Mouse (Mus musculus) G1E (cell line): ENCODE measurements at regions not wholly inside any gene's neighbourhood (a gene's known extent, or its start where the extent isn't known, plus 50 kb on each side); places are given as distances from the start of the nearest gene placed in this dataset.

Source experiments
- ATAC-seq: 2 replicates; pipeline ENCODE4 v1.8.0; 2016; ENCODE audit warnings: mild to moderate bottlenecking; ENCODE audit not compliant: insufficient number of reproducible peaks, poor library complexity, low FRiP score, severe bottlenecking; ENCODE audit errors: extremely low read depth
- DNase-seq: peaks from one replicate; pipeline ENCODE4 v3.0.0; 2012; ENCODE audit warnings: low spot score
- H3K27me3 ChIP-seq: 2 replicates; pipeline ENCODE4 v1.6.1; 2012; ENCODE audit warnings: mild to moderate bottlenecking, low read length, inconsistent platforms; ENCODE audit not compliant: insufficient read depth
- H3K36me3 ChIP-seq: replicated peaks from 2 replicates; pipeline ENCODE3; 2012; ENCODE audit warnings: mild to moderate bottlenecking, inconsistent platforms
- H3K4me1 ChIP-seq: 2 replicates; pipeline ENCODE4 v1.6.1; 2012; ENCODE audit warnings: low read depth, low read length, inconsistent platforms, mixed read lengths; ENCODE audit not compliant: insufficient read depth
- H3K4me3 ChIP-seq: 2 replicates; pipeline ENCODE4 v1.5.1; 2012; ENCODE audit warnings: low read depth, mild to moderate bottlenecking, inconsistent platforms, low read length, moderate library complexity, mixed read lengths
- H3K9me3 ChIP-seq: replicated peaks from 2 replicates; pipeline ENCODE4 v1.6.1; 2012; ENCODE audit warnings: inconsistent platforms
- CTCF ChIP-seq: IDR thresholded peaks from 2 replicates; pipeline ENCODE4 v1.5.1; 2012; ENCODE audit warnings: low read depth, low read length, inconsistent platforms, mixed read lengths
- GATA1 ChIP-seq: IDR thresholded peaks from 2 replicates; pipeline ENCODE4 v1.6.1; 2012; ENCODE audit warnings: borderline replicate concordance, low read length, inconsistent platforms, mixed read lengths
- GATA2 ChIP-seq: IDR thresholded peaks from 2 replicates; pipeline ENCODE4 v1.6.1; 2012; ENCODE audit warnings: low read depth, low read length, inconsistent platforms, borderline replicate concordance
- POLR2AphosphoS5 ChIP-seq: IDR thresholded peaks from 2 replicates; pipeline ENCODE4 v1.6.1; 2012; ENCODE audit warnings: low read depth, low read length, inconsistent platforms; ENCODE audit not compliant: insufficient replicate concordance
- TAL1 ChIP-seq: conservative IDR thresholded peaks from 2 replicates; pipeline ENCODE4 v1.6.1; 2012; ENCODE audit warnings: low read depth, low read length, inconsistent platforms, mixed read lengths

DNA sequence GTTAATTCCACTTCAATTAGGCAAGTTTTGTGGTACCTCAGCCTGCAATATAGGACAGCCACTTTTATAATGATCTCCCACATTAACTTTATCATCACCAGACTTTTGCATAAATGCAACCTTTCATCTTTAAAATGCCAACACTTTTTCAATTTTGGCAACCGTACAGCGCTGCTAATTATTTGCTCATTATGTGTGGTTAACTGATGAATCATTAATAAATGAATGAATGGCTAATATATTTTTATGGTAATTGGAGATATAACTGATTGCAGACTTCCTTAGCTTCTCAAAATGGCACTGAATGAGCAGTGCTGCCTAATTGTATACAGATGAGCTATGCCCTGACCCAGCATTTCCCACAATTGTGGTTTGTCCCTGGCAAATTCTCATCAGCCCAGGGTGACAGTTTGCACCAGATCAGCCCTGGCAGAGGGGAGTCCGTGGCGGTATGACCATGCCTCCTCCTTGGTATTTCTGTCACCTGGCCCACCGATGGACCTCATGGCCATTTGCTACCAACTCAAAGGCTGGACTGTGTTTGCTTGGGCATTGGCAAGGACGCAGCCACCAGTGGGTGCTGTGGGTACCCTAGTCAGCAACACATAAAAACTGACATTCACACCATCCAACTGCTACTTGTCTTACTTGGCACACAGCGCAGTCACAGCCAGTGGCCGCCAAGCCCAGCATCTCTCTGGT, 173.7 kb upstream of the Lmo4 start:
- H3K4me3 ChIP-seq = no peak overlapping the region
- DNase-seq (no peak), ATAC-seq (no peak)
- H3K27me3 ChIP-seq = peaks cover 10% of the 10 kb centered on the region
- no peaks in the 10 kb centered on the region for H3K36me3 ChIP-seq
- no peaks in the 10 kb centered on the region for H3K9me3 ChIP-seq
- no peak for TF ChIP-seq GATA2
- TF ChIP-seq GATA1 = no peak
- no peak for TF ChIP-seq CTCF
- no peak for TF ChIP-seq POLR2AphosphoS5
- no peak for TF ChIP-seq TAL1
- peaks cover 3% of the 10 kb centered on the region for H3K4me1 ChIP-seq

DNA sequence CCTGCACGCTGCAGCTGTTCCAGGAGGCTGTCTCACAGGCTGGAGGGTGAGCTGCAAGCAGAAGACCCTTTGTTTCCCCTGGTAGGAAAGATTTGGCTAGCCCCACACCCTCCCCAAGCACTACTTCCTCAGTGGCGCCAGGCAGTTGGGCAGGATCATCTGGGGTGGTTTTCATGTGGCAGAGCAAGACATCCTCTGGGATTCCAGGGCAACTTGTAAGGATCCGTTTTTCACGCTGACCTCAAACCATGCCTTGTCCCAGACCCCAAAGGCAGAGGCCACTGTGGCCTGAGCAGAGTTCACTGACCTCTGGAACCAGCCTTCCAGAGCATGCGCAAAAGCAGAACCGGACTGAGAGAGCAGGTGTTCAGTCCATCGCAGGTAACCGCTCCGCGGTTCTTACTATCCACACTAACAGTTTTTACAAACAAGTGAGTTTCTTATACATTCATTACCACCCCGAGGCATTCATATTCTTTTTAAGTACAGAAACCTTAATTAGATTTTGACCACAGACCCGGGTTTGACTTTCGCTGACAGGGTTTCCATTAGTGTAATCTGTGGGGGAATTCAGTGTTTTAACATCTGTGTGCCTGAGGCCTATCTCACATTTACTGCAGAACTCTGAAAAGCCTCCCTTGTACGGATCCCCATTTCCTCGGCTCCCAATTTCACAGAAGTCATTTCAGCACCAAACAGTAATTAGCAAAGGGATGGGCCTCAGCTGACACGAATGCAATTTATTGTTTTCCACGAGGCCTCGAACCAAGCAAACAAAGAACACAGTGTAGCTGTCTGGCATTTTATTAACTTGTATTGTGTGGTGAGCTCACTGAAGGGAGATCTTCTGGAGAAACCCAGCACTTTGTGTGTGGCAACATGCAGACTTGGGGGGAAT, 172.9 kb upstream of the Lmo4 start:
- ATAC-seq (no peak), DNase-seq (no peak)
- Histone ChIP-seq H3K36me3 (no peaks in the 10 kb centered on the region), H3K9me3 (no peaks in the 10 kb centered on the region), H3K4me1 (no peaks in the 10 kb centered on the region; the same call in 1 of the 2 replicates), H3K4me3 (no peak overlapping the region), H3K27me3 (peaks cover 12% of the 10 kb centered on the region)
- TF ChIP-seq TAL1 (no peak), CTCF (no peak), GATA1 (no peak), POLR2AphosphoS5 (no peak), GATA2 (no peak)

DNA sequence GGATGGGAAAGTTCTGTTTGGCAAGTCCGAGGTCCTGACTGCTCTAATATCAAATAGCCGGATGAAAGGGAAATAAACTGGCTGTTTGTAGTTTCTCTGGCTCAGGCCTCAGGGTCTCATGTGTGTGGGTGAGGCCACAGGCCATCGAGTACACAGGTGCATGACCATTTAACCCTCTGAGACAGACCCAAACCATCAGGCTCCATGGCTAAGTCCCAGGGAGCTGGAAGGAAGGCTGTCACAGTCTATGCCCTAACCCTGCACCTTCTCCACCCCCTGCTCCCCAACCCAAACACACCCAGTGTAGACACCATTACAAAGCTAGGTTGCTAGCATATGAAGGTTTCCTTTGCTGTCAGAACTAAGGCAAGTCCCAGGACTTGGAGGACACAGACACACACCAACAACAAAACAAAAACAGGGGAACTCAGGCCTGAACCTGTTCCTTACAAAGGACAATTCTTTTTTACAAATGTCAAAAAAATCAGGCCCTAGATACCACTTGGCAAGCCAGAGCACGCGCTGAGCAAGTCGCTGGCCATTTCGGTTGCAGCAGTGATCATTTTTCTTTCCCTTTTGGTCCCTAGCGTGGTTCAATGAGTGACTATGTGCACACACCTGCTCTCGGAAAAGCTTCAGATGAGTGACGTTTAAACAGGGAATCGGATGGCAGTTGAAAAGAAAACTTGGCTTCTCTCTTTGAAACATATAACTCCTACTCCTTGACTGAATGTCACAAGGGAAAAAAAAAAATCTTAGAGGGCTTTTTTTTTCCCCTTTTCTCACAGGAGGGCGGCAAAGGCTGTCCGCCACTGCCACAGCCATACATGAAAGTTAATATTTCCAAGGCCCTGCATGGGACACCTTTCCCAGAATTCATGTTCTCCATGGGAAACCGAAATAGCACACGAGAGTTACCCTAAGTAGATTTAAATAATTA, 171.7 kb upstream of the Lmo4 start:
- DNase-seq (no peak), ATAC-seq (no peak)
- Histone ChIP-seq H3K36me3 (no peaks in the 10 kb centered on the region), H3K27me3 (peaks cover 12% of the 10 kb centered on the region), H3K4me1 (no peaks in the 10 kb centered on the region; the same call in 1 of the 2 replicates), H3K4me3 (no peak overlapping the region), H3K9me3 (no peaks in the 10 kb centered on the region)
- TF ChIP-seq CTCF (no peak), GATA1 (no peak), GATA2 (no peak)

DNA sequence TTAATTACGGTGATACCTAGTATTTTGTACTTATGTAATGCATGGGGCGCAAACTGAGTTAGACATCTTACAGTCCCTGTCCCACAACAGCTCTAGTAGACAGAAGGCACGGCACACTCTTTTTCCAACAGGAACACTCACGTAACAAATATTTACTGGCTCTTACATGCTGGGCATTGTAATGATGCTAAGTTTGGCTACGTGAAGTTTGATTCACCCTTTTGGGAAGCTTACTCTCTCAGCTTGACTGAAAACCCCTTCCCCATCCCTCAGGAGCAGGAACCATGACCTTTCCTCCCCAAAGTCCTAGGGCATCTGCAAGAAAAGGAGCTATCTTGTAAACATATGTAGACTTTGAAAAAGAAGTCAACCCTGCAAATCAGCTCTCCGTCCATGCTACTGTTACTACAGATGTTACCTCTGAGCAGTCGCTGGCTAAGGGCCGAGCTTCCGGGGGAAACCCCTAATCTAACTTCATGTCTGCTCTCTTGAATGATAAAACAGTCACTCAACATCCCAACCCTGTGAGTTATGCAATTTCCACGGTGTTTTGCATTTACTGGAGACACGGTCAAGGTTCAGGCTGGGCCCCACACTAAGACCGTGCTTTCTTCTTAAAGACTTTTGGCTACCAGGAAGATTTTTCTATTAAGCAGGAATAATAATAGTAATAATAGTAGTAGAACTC, 170.8 kb upstream of the Lmo4 start:
- Histone ChIP-seq H3K9me3 (no peaks in the 10 kb centered on the region), H3K36me3 (no peaks in the 10 kb centered on the region), H3K4me3 (no peak overlapping the region), H3K4me1 (no peaks in the 10 kb centered on the region; the same call in 1 of the 2 replicates), H3K27me3 (peaks cover 12% of the 10 kb centered on the region)
- TF ChIP-seq POLR2AphosphoS5 = no peak
- TF ChIP-seq TAL1 = no peak
- TF ChIP-seq GATA2 = no peak
- no peak for TF ChIP-seq GATA1
- TF ChIP-seq CTCF = no peak
- ATAC-seq = no peak
- no peak for DNase-seq

DNA sequence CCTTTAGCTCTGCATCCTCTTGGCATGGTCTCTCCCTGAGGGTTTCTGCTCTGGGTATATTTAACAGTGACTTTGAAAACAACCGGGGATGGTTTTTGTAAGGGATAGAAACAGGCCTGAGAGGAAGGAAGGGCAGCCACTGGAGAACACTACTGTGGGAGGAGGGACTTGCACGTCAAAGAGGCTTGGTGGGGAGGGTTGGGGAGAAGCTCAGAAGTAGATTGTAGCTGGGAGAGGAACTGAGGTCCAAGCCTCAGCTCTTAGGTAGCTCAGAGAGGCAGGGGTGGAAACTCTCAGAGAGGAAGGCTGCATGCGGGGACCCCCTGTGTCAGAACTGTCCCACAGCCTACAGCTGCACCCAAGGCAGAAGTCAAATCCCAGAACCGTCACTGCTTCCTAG, 163.3 kb upstream of the Lmo4 start:
- no peaks in the 10 kb centered on the region for H3K36me3 ChIP-seq
- no peaks in the 10 kb centered on the region for H3K9me3 ChIP-seq
- no peak for TF ChIP-seq CTCF
- no peak for TF ChIP-seq POLR2AphosphoS5
- TF ChIP-seq TAL1 = no peak
- TF ChIP-seq GATA1 = no peak
- TF ChIP-seq GATA2 = no peak
- DNase-seq (no peak), ATAC-seq (no peak)
- H3K27me3 ChIP-seq = peaks cover 11% of the 10 kb centered on the region; the same call in 1 of the 2 replicates
- no peak overlapping the region for H3K4me3 ChIP-seq
- no peaks in the 10 kb centered on the region for H3K4me1 ChIP-seq
